ENCODE assay signal across 16 mouse cellular contexts in the genomic region with DNA sequence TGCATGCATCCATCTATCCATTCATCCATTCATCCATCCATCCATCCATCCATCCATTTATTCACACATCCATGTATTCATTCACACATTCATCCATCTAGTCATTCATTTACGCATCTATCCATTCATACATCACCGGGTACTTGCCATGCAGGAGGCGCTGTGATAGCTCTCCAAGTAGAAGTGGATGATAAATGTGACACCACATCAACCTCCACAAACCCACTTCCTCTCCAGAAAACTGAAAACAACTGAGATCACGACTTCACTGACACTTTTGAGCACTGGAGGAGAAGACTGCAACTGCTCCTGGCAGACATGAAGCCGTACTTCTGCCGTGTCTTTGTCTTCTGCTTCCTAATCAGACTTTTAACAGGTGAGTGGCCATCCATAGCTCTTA. TPM values are rescaled to one million over a fixed set of nuclear protein-coding genes. Genes with fewer than 3 reads are reported as not detected.
DNase-seq lines count a peak whose midpoint lies in the region; ATAC-seq and TF ChIP-seq lines count a peak whose summit lies in the region.
"Had no signal": no experiment of that assay in that cellular context is flagged by ENCODE, and none has a peak within 500 bp of the region (broad histone marks: within the 10 kb centered on the region; RNA-seq: fewer than 3 reads in every experiment).

A gene (plus strand): TSS at position 287 of the 400 bp plus-strand sequence.

- H3K36me3 ChIP-seq in lung, postnatal 0 days (ENCODE audit: insufficient read depth, low read length) = no peaks in the 10 kb centered on the region
- H3K36me3 ChIP-seq: forebrain, embryonic 12.5 days; midbrain, embryonic 10.5 days had no signal

- H3K27ac ChIP-seq in lung, postnatal 0 days (ENCODE audit: low read length) = no peak within 1 kb of the TSS
- H3K27ac ChIP-seq in layer of hippocampus, adult 2 months = no peak within 1 kb of the TSS
- H3K27ac ChIP-seq: forebrain, embryonic 12.5 days; liver, embryonic 14.5 days; midbrain, embryonic 10.5 days had no signal

- H3K27me3 ChIP-seq in lung, postnatal 0 days (replicated peaks; ENCODE audit: insufficient read depth, low read length) = no peaks in the 10 kb centered on the region
- H3K27me3 ChIP-seq: forebrain, embryonic 12.5 days had no signal

- H3K9me3 ChIP-seq in lung, postnatal 0 days (ENCODE audit: low read length) = no peaks in the 10 kb centered on the region
- H3K9me3 ChIP-seq: forebrain, embryonic 12.5 days; midbrain, embryonic 10.5 days had no signal

- no peak for ATAC-seq in lung, postnatal 0 days
- ATAC-seq in monocyte, adult 5-6 weeks (replicated peaks; ENCODE audit: insufficient number of reproducible peaks, low FRiP score, low TSS enrichment, poor library complexity, severe bottlenecking) = peak; percentile 50; the same call in 1 of the 2 replicates
- ATAC-seq in megakaryocyte progenitor cell, adult 5-6 weeks (replicated peaks; ENCODE audit: poor library complexity) = no peak

- TF ChIP-seq CTCF in lung, postnatal 0 days (IDR thresholded peaks at IDR 0.05) = no peak
- no peak for TF ChIP-seq CTCF in layer of hippocampus, adult 2 months (conservative IDR thresholded peaks at IDR 0.05)

- peak; percentile 21 for DNase-seq in lung, postnatal 25 days (ENCODE audit: low spot score)
- no peak for DNase-seq in lung, postnatal 0 days (ENCODE audit: low spot score)
- DNase-seq in CD8-positive naive resting alpha-beta T cell, adult 2 months (ENCODE audit: low read depth in 2 of 2, low spot score in 2 of 2) = peak; percentile 79 to 81
- DNase-seq in thymus, postnatal 14 days = peak; percentile 77
- no peak for DNase-seq in gastrocnemius, postnatal 4 days (ENCODE audit: low spot score in 2 of 2)
- no peak for DNase-seq in layer of hippocampus, adult 2 months (ENCODE audit: low spot score in 2 of 2)
- DNase-seq: adrenal gland, postnatal 36 days; cerebellum, adult 8-10 months; gastrocnemius, postnatal 14 days had no signal

- H3K4me3 ChIP-seq in lung, postnatal 0 days (ENCODE audit: low read depth, low read length) = no peak within 1 kb of the TSS
- no peak within 1 kb of the TSS for H3K4me3 ChIP-seq in layer of hippocampus, adult 2 months
- H3K4me3 ChIP-seq: forebrain, embryonic 12.5 days; midbrain, embryonic 10.5 days had no signal

- TF ChIP-seq EP300 in lung, postnatal 0 days (IDR thresholded peaks at IDR 0.05) = no peak

- WGBS in lung, postnatal 0 days = 66% methylated on average over 6 of the region's 6 CpGs

- H3K4me2 ChIP-seq in lung, postnatal 0 days (replicated peaks; ENCODE audit: low read depth, low read length) = no peak within 1 kb of the TSS
- H3K4me2 ChIP-seq: forebrain, embryonic 12.5 days had no signal

- H3K4me1 ChIP-seq in lung, postnatal 0 days (ENCODE audit: insufficient read depth, low read depth, low read length) = no peaks in the 10 kb centered on the region

- no peak within 1 kb of the TSS for H3K9ac ChIP-seq in lung, postnatal 0 days (replicated peaks; ENCODE audit: low read depth)
- H3K9ac ChIP-seq: forebrain, embryonic 12.5 days; liver, embryonic 14.5 days had no signal

RNA-seq across cellular contexts. Expression of the gene that starts here (rescaled TPM):
- 0.25 and 0.30 TPM in 2 replicates for polyA plus RNA-seq in lung, postnatal 0 days (2015; fragmentation: Nextera tagmentation; extraction: Ambion mirVana)
- 2.6 to 6.4 TPM (median 2.7 TPM) in 3 replicates for total RNA-seq in monocyte, adult 5-6 weeks (2017)
- under 1 TPM; 0.08 to 0.15 TPM for total RNA-seq in gastrocnemius, postnatal 4 days (2021)
- 0.24 and 0.52 TPM in 2 replicates for total RNA-seq in megakaryocyte progenitor cell, adult 5-6 weeks (2015)
- total RNA-seq in megakaryocyte progenitor cell, adult 5-6 weeks (2017) = 0.07 TPM in 1 of 2 replicates, not detected in the other
- total RNA-seq in layer of hippocampus, adult 2 months (2021) = not detected
- total RNA-seq: adrenal gland, postnatal 36 days; layer of hippocampus, adult 18-20 months; left cerebral cortex, adult 18-20 months had no signal

Comparison
In these comparisons a context has a peak if more than half of its experiments do, and no peak if none do; other contexts are left out.
1. DNase-seq: peak in lung, postnatal 25 days (single experiment), CD8-positive naive resting alpha-beta T cell, adult 2 months (2 of 2) and thymus, postnatal 14 days (single experiment); none in lung, postnatal 0 days (single experiment), gastrocnemius, postnatal 4 days (0 of 2) and layer of hippocampus, adult 2 months (0 of 2).